In genomic region chrX:60292335-60292734, GRCm38 (mm10) we compare ENCODE assay signal across 7 mouse cellular contexts.
"Had no signal": no experiment of that assay in that cellular context is flagged by ENCODE, and none has a peak within 500 bp of the region (broad histone marks: within the 10 kb centered on the region; RNA-seq: fewer than 3 reads in every experiment).

No protein-coding gene starts in this region.

- DNase-seq: kidney, postnatal 4 days; liver; liver, embryonic 13.5 days; liver, postnatal 0 days; lung, postnatal 14 days; right cerebral cortex, postnatal 14 days; thymus, postnatal 4 days had no signal
